Mouse (Mus musculus) heart, postnatal 0 days (tissue): ENCODE measurements around the gene Igfbp7.

Source experiments
- CTCF ChIP-seq: IDR thresholded peaks from 2 replicates; pipeline ENCODE4 v1.5.1; 2016; ENCODE audit warnings: antibody characterized with exemption, control low read depth, low read depth
- EP300 ChIP-seq: IDR thresholded peaks from 2 replicates; pipeline ENCODE4 v1.6.1; 2016; ENCODE audit warnings: antibody characterized with exemption, low read depth

DNA sequence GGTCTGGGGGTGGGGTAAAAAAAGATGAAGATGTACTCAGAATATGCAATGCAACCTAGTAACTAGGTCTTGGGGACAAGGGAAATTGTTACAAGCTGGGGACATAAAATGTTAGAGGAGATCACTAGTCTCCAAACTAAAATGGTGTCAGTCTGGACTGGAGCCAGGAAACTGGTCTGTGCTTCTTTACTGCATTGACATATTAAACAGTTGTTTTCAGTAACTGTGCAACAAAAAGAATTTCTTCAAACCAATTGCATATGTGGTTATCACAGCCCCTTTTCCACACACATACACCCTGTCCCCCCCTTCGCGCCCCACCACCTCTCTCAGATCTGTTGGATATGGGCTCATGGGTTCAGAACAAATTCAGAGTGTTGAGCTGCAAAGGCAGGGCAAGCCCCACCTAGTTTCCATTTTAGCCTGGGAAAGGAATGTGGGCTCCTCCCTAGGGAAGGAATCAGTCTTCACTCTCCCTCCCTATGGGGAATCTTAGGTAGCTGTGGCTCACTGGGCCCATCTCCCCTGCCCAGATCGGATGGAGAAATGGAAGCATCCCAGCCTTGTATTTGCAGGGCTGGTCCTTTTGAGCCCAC lies 43.3 kb downstream of the Igfbp7 start:
- TF ChIP-seq CTCF: no peak
- no peak for TF ChIP-seq EP300
